Mouse (Mus musculus) CH12.LX (cell line): ENCODE data around the gene Klf3. TPM values are rescaled to one million over a fixed set of nuclear protein-coding genes. Genes with fewer than 3 reads are reported as not detected.
A peak's percentile ranks its signal among the peaks of the same experiment; 100 is the strongest.

Experiments
- DNase-seq: peaks from one replicate; pipeline ENCODE4 v3.0.0-alpha.2; 2013; ENCODE audit errors: extremely low read depth
- H3K27ac ChIP-seq: 2 replicates; pipeline ENCODE4 v1.5.1; 2012; ENCODE audit warnings: low read depth, mild to moderate bottlenecking, control low read depth, moderate library complexity; ENCODE audit not compliant: insufficient read depth
- H3K27me3 ChIP-seq: replicated peaks from 2 replicates; pipeline ENCODE3; 2012; ENCODE audit warnings: inconsistent platforms
- H3K36me3 ChIP-seq, 2 experiments: replicated peaks in 1 of 2; 2 replicates each; pipeline versions ENCODE3 to v1.6.1; 2012; ENCODE audit warnings: inconsistent platforms in 1 of 2, low read length in 1 of 2, mild to moderate bottlenecking in 1 of 2, mixed read lengths in 1 of 2, moderate library complexity in 1 of 2; ENCODE audit not compliant: control insufficient read depth in 1 of 2, insufficient read depth in 1 of 2
- H3K4me1 ChIP-seq, 2 experiments: 2 replicates each; pipeline ENCODE4 v1.6.1; 2012; ENCODE audit warnings: inconsistent platforms in 1 of 2, moderate library complexity in 1 of 2; ENCODE audit not compliant: insufficient read depth in 2 of 2, control insufficient read depth in 1 of 2
- H3K4me2 ChIP-seq: 2 replicates; pipeline ENCODE4 v1.6.1; 2012; ENCODE audit warnings: low read depth, mild to moderate bottlenecking, control low read depth; ENCODE audit not compliant: poor library complexity, insufficient read depth, severe bottlenecking
- H3K4me3 ChIP-seq, 3 experiments: fragments of 150-350 bp in 1 of 3; sonication (generic) in 1 of 3; replicated peaks in 1 of 3; 2 replicates each; pipeline versions ENCODE3 to v1.5.1; 2011 to 2012; ENCODE audit warnings: low read depth in 2 of 3, low read length in 2 of 3, mild to moderate bottlenecking in 2 of 3, moderate library complexity in 2 of 3, control low read depth in 1 of 3, improper control_type of control experiment in 1 of 3, inconsistent platforms in 1 of 3, mixed read lengths in 1 of 3; ENCODE audit not compliant: poor library complexity in 1 of 3
- H3K79me2 ChIP-seq: replicated peaks from 2 replicates; pipeline ENCODE4 v1.6.1; 2012; ENCODE audit warnings: mild to moderate bottlenecking, moderate library complexity; ENCODE audit not compliant: control insufficient read depth, poor library complexity, insufficient read depth, severe bottlenecking; ENCODE audit errors: extremely low read depth
- H3K9ac ChIP-seq: 2 replicates; pipeline ENCODE4 v1.6.1; 2012; ENCODE audit warnings: low read depth, mild to moderate bottlenecking, control low read depth, moderate library complexity; ENCODE audit not compliant: insufficient read depth
- H3K9me3 ChIP-seq: replicated peaks from 2 replicates; pipeline ENCODE3; 2012; ENCODE audit warnings: low read length, inconsistent platforms, mixed read lengths
- CHD2 ChIP-seq: IDR thresholded peaks from 2 replicates; pipeline ENCODE4 v1.6.1; 2011; ENCODE audit warnings: low read length, improper control_type of control experiment
- E2F4 ChIP-seq: IDR thresholded peaks from 2 replicates; pipeline ENCODE4 v1.6.1; 2011; ENCODE audit warnings: low read depth, low read length, improper control_type of control experiment; ENCODE audit not compliant: insufficient replicate concordance
- ETS1 ChIP-seq: conservative IDR thresholded peaks from 2 replicates; pipeline ENCODE4 v1.6.1; 2012; ENCODE audit warnings: low read depth, mild to moderate bottlenecking, inconsistent platforms, low read length, improper control_type of control experiment, moderate library complexity
- JUN ChIP-seq: IDR thresholded peaks from 2 replicates; pipeline ENCODE4 v1.6.1; 2011; ENCODE audit warnings: low read depth, mild to moderate bottlenecking, low read length, improper control_type of control experiment, moderate library complexity; ENCODE audit not compliant: insufficient read depth
- MAX ChIP-seq: IDR thresholded peaks from 2 replicates; pipeline ENCODE4 v1.6.1; 2011; ENCODE audit warnings: low read length, improper control_type of control experiment
- MXI1 ChIP-seq: IDR thresholded peaks from 2 replicates; pipeline ENCODE4 v1.6.1; 2011; ENCODE audit warnings: mild to moderate bottlenecking, low read depth, low read length, improper control_type of control experiment
- NRF1 ChIP-seq: IDR thresholded peaks from 2 replicates; pipeline ENCODE4 v1.6.1; 2014; ENCODE audit warnings: low read depth, mild to moderate bottlenecking, inconsistent platforms, low read length, improper control_type of control experiment, moderate library complexity
- POLR2A ChIP-seq: IDR thresholded peaks from 2 replicates; pipeline ENCODE4 v1.6.1; 2011; ENCODE audit warnings: low read depth, mild to moderate bottlenecking, improper control_type of control experiment, low read length
- POLR2AphosphoS2 ChIP-seq: IDR thresholded peaks from 2 replicates; pipeline ENCODE4 v1.6.1; 2011; ENCODE audit warnings: low read depth, low read length, improper control_type of control experiment
- SMC3 ChIP-seq: IDR thresholded peaks from 2 replicates; pipeline ENCODE4 v1.6.1; 2011; ENCODE audit warnings: low read depth, low read length, improper control_type of control experiment
- USF2 ChIP-seq: conservative IDR thresholded peaks from 2 replicates; pipeline ENCODE4 v1.6.1; 2011; ENCODE audit warnings: low read depth, low read length, improper control_type of control experiment
- dilution Hi-C: fragments of 300-500 bp; cut with MboI; formaldehyde crosslinking; loops from 2 replicates; pipeline ENCODE4 v1.14.3; 2020; ENCODE audit warnings: low sequenced_read_pairs; ENCODE audit not compliant: extremely low pct_unique_long_range_greater_than_20kb, extremely low pct_ligation_motif_present
- in situ Hi-C: fragments of 300-500 bp; cut with MboI; formaldehyde crosslinking; loops from 3 replicates; pipeline ENCODE4 v1.14.3; 2019; ENCODE audit warnings: low sequenced_read_pairs, low pct_ligation_motif_present, low pct_unique_long_range_greater_than_20kb, mixed read lengths
- polyA plus RNA-seq: library from polyadenylated mRNA; unstranded; fragments of >175 nt; gene quantifications from 2 replicates; pipeline ENCODE4 v1.2.1, GENCODE M21; 2012; ENCODE audit warnings: low read depth; ENCODE audit not compliant: insufficient read length
- total RNA-seq, 2 experiments: library from RNA; depleted of rRNA; stranded (reverse); fragments of 300-350 nt in 1 of 2; fragments of >200 nt in 1 of 2; gene quantifications; 2 replicates each; pipeline ENCODE4 v1.2.3; 2012 to 2014

Klf3 gene
- total and polyA plus RNA-seq, 3 experiments = 0.40 to 4.4 (median 0.64) TPM

DNA sequence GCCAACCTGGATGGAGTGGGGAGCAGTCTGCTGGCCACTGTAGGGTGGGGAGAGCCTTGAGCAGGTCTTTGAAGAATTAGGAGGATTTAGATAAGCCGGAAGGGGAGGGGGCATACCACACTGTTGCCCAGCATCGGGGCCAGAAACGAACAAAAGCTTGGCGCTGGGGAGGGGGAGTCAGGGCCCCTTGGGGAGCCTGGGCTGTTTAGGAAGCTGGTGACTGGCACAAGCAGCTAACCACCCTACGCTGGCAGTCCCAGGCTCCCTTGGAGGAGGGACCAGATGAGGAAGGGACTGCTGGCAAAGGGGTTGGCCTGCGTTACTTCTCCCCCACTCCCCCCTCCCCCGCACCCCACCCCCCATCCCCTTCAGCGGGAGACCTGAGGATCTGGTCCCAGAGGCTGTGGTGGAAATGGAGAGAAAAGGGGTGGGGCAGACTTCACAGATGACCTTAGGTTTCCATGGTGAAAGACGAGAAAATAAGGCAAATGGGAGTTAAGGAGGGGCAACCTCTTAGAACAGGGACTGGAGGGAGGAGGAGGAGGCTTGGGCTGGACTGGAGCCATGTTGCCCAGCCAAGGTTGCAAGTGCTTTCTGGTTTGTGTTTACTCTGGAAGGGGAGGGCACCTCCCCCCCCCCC is 7.8 kb downstream of the Klf3 start:
- Histone ChIP-seq H3K9ac (no peak overlapping the region), H3K4me2 (no peak overlapping the region), H3K4me3 (no peak overlapping the region), H3K79me2 (no peaks in the 10 kb centered on the region), H3K9me3 (no peaks in the 10 kb centered on the region), H3K27me3 (no peaks in the 10 kb centered on the region), H3K4me1 (peaks cover 6 to 51% of the 10 kb centered on the region in 2 experiments; a peak in 3 of 4 replicates), H3K36me3 (no peaks in the 10 kb centered on the region), H3K27ac (no peak overlapping the region)
- no peak for DNase-seq
- TF ChIP-seq USF2 = no peak
- no peak for TF ChIP-seq POLR2A
- TF ChIP-seq E2F4 = no peak
- TF ChIP-seq CHD2 = 0 out of 2 replicates have a peak, but pooled peaks have one; percentile 16
- no peak for TF ChIP-seq NRF1
- TF ChIP-seq MXI1 = no peak
- TF ChIP-seq MAX = no peak
- TF ChIP-seq JUN = no peak
- dilution Hi-C loops = no loop called here
- in situ Hi-C loops = loop anchor here (5.0 kb wide), 2 partner anchors 304 to 424 kb away; no protein-coding TSS in a partner anchor

DNA sequence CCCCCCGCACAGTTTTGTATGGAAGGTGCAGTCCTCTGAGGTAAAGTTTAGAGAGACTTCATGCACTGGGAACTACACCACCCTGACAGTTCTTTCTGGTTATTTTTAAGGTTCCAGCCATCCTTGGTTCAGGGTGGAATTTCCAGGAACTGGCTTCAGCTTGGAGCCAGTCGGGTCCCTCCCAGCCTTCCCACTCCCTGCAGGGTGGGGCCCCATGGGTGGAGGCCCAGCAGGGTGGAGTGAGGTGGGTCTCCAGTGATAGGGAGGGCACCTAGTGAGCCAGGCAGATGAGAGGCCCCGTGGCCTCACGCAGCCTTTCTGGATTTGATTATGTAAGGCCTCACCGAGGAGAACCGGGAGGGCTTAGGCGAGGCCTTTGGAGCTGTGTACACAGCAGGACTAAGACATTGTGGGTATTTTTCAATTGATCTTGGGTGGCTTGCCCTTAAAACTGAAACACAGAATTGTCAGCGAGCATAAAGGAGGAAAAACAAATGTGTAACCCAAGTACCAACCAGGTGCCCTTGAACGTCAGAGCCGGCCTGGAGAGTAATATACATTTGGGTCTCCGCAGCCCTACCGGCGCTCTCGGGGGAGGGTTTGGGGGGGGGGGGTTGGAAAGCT is 8.4 kb downstream of the Klf3 start:
- Histone ChIP-seq H3K4me3 (no peak overlapping the region), H3K36me3 (peaks cover 0 to under 1% of the 10 kb centered on the region in 2 experiments), H3K27me3 (no peaks in the 10 kb centered on the region), H3K9ac (no peak overlapping the region), H3K79me2 (no peaks in the 10 kb centered on the region), H3K9me3 (no peaks in the 10 kb centered on the region), H3K4me1 (peaks cover 6 to 44% of the 10 kb centered on the region in 2 experiments; a peak in 2 of 4 replicates), H3K27ac (no peak overlapping the region), H3K4me2 (peak overlapping the region; percentile 94; the same call in 1 of the 2 replicates)
- DNase-seq = no peak
- TF ChIP-seq NRF1 = no peak
- TF ChIP-seq POLR2AphosphoS2 = no peak
- no peak for TF ChIP-seq MXI1
- TF ChIP-seq ETS1 = no peak
- no peak for TF ChIP-seq MAX
- TF ChIP-seq SMC3 = no peak
- in situ Hi-C loops = loop anchor here (5.0 kb wide), 2 partner anchors 304 to 424 kb away; no protein-coding TSS in a partner anchor
- dilution Hi-C loops = no loop called here
